Mouse (Mus musculus): Measurements from ENCODE around the gene Zbp1.

Zbp1 gene

DNA sequence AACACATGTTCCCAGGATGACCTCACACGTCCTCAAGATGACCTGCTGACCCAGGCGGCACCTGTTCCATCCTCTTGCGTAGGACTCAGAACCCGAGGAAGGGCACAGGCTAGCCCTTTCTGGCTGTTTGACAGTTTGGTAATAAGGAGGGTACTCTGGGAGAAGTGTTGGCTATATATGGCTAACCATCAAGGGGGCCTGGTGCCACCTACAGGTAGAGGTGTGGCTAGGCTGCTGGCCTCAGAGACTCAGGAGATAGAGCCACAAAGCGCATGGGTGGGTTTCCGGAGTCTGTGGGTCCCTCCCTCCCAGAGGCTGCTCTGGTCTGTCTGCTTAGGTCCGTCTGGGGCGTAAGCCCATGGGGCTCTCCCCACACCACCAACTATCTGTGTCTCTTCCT is 28.0 kb upstream of the Zbp1 start:
- no peak for DNase-seq

- no peak for DNase-seq
Observed at GRCm38 (mm10) chr2:173245258-173245657, 26.5 kb upstream of the Zbp1 start.

- no peak for DNase-seq
Observed at GRCm38 (mm10) chr2:173244108-173244507, 25.4 kb upstream of the Zbp1 start.

DNA sequence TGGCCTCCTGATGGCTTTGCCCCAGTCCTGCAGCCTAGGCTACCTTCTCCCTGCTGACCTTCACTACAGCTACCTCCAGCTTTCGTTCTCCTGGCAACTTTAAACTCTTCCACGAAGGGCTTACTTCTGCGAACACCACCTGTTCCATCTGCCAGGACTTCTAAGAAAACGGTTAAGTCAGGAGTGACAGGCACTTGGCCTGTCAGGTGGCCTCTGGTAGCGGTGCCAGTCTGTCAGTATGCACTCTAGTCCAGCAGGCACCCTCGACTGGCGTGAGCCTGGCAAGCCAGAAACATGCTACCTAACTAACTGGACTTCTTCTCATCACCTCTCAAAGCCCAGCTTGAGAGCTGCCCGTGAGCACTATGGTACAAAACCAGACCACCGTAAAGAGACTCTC is 24.9 kb upstream of the Zbp1 start:
- no peak for DNase-seq

- DNase-seq = no peak
Observed at GRCm38 (mm10) chr2:173242874-173243273, 24.2 kb upstream of the Zbp1 start.

- no peak for DNase-seq
Observed at GRCm38 (mm10) chr2:173240738-173241137, 22.0 kb upstream of the Zbp1 start.

DNA sequence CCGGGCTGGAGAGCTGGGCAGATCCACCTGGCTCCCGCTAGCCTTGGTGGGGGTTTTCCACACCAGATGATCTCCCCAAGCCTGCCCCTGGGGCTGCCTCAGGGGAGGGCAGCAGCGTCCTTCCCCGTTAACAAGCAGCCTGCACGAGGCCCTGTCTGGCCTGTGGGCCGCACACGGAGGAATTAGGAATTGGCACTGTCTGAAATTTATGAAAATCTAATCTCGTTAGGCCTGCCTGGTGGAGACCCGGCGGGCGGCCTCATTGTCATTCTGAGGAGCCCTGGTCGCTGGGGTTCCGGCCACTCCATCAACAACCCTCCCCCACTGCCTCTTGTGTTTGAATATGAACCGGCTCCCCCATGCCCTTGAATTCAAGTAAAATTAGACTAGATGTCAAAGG is 19.8 kb upstream of the Zbp1 start:
- no peak for DNase-seq

GRCm38 (mm10) chr2:173235435-173236332 is 17.0 kb upstream of the Zbp1 start:
- DNase-seq = no peak

DNA sequence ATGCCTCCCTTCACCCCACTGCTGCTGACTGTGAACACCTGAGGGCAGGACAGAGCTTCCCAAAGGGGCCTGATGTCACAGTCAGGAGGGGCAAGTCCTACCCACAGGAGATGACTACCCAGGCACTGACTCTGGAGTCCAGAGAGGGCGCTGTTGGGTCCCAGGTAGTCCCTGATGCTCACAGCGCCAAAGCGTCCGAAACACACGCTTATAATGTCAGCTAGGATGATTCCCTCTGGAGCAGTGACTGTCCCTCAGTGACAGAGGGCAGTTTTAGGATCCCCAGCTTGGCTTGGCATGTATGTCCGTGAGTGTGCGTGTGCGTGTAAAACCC is 14.0 kb upstream of the Zbp1 start:
- peak; percentile 60 for DNase-seq

DNA sequence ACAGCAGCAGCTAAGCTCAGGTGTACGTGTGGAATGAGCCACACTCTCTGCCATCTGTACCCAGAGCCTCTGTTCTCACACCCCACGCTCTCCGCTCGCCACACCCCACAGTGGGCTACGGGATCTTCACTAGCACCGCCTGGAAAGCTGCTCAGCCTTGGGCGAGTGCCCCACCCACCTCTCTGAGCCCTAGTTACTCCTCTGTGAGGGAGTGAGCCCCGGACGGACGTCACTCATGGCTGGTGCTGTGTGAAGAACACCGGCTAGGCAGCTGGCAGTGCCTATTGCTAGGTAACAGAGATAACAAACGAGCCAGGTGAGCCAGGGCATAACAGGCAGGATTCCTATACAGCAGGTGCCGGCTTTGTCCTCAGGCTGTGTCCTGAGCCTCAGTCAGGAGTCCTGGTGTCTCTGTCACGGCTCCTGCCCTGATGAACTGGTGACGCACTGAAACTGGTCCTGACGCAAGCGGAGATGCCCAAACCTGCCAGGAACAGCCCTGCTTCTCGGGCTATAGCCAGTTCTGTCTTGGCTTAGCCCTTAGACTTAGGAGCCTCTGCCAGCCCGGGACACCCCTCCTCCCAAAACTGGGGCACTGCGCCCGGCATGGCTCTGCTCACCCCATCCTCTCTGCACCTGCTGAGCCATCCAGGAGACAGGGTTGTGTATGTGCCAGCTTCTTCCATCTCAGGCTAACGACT is 13.5 kb upstream of the Zbp1 start:
- DNase-seq = no peak

DNA sequence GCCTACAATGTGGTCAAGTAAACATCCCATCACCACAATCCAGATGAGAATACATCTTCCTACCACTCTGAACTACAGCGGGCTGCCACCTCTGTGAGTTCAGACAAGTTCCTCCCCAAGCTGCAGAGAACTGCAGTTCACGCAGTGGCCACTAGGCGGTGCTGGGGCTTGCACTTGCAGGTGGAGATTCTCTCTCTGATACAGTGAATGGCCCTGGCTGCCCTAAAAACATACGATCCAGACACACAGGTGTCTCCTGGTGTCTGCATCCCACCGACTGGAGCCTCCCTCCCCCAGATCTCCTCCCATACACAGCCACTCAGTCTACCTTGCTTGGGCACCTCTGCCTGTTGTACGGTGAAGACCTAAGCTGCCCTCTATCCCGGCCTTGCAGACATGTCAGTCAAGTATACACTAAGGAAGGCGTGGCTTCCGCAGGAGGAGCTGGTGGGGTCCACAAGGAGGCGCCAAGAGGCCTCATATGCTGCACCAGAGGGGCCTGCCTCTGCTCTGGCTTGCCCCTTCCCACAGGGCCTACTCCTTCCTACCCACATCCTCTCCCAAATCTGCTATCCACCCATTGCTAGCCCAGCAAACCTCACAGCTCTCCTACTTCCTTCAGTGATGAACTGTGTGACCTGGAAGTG is 11.0 kb upstream of the Zbp1 start:
- DNase-seq = peak; percentile 98

GRCm38 (mm10) chr2:173228567-173228966 is 9.8 kb upstream of the Zbp1 start:
- DNase-seq = no peak

DNA sequence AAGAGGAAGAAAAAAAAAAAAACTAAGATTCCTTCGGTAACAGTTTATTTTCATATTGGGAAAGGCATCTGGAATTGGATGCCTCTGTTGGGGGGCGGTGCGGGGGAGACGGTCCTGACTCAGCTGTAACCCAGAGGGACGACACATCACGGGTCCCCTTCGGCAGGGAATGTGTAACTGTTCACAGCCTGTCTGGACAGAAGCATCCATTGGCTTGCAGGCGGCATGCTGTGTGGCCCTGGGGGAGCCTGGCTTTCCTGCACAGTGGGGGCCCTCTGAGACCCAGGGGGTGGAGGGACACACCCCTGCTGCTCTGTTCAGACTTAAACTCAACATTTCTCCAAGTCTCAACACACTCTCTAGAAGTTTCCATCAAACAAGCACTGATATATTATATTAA is 8.1 kb upstream of the Zbp1 start:
- DNase-seq = no peak

DNA sequence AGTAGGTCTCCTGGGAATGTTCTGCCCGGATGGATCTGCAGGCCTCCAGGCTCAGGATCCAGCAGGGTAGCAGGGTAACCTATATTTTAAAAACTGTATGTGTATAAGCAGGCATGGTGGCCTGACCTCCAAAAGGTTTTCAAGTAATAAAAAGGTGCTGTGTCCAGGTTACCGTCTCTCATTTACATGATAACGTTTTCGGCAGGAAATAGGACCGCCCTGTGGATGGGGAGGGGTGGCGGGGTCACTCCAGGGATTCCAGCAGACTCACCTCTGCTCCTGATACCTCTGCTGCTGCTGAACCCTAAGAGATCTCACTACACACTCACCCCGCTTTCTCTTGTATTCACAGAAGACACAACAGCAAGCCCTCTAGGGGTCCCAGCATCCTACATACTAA is 7.2 kb upstream of the Zbp1 start:
- DNase-seq = no peak

DNA sequence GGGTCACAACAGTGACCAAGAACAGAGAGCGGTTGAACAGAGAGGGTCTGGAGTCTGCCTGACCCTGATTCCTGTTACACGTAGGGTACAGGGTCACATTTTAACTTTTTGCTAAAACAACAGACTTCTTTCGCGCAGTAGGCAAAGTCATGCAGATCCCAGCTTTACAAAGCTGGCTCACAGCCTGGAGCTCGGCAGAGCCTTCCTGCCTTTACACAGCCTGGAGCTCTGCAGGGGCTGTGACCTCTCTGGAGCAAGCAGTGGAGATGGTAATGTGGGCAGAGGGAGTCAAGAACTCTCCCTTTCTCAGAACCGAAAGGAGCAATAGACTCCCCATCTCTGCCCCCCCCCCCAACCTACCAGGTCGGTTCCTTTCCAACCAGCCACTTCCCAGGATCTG is 6.1 kb upstream of the Zbp1 start:
- DNase-seq = no peak

DNA sequence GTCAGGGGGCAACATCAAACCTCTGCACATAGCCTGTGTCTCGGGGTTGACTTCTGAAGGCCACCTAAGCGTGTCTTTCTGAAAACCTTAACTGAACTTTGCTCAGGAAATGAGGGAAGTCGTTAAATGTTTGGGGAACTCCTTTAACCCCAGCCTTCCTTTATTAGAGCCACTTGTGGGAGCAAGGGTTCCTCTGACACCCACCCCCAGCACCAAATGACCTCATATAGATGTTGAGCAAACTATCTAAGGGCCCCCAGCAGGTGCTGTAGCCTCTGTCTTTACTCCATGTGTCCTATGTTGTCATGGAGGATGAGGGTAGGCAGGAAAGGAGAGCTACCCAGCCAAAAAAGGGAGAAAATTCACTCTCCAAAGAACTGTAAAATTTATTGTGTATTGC is 5.4 kb upstream of the Zbp1 start:
- DNase-seq = no peak

DNA sequence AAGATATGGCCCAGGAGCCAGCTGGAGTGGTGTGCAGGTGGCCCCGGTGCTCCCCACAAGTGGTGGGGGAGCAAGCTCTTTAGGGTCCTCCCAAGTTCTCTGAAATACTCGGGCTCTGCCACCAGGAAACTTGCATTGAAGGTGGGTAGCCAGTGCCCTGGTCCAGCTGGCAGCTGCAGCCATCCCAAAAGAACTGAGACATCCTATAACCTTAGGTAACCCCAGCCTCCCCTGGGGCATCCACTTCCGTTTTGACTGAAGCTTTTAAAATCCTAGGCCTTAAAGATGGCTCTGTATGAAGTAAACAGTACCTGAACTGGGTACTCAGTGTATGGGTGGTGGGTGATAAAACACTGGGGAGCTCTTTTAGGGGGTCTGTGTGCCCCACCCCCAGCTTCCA is 4.8 kb upstream of the Zbp1 start:
- peak; percentile 35 for DNase-seq

DNA sequence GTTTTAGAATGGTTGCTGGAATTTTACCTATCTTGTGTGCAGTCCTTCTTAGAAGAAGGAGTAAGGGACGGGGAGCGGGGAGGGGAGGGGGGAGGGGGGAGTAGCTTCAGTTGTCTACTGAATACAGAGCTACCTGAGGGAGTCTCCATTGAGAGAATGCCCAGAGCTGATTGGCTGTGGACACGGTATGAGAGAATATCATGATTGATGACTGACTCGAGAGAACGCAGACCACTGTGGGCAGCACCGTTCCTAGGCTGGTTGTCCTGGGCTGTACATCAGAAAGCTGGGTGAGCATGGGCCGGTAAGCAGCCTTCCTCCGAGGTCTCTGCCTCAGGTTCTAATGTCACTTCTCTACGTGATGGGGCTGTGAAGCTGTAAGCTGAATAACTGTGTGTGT is 2.0 kb upstream of the Zbp1 start:
- DNase-seq = peak; percentile 5

DNA sequence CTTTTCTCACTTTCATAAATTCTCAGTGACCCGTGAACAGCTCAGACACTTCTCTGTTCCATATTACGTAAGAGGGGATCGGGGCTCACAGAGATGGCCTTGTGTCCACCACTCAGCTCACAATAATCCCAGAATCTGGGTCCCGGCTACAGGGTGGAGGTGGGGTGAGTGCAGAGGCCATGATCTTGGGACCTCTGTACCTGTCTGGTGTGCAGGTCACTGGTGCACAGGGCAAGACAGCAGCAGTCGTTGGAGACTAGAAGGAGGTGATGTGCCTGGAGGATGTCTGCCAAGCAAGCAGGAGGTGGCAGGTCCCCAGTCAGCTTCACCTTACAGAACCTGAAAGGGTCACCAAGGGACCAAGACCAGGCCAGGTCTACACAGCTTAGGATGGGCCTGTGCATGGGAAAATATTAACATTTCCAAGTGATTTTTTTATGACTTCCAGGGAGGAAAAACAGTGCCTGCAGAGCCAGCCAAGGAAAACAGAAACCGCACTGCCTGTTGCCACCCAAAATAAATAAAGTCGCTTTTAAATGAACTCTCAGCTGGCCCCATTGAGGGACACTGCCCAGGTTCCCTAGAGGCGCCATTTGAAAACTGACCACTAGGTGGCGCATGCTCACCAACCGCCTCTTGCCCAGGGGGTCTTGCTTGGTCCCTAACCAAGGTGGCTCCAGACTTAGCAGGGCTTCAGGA is 682 bp upstream of the Zbp1 start:
- DNase-seq = peak; percentile 74

- DNase-seq = no peak
Observed at GRCm38 (mm10) chr2:173217763-173218258, 912 bp downstream of the Zbp1 start.

DNA sequence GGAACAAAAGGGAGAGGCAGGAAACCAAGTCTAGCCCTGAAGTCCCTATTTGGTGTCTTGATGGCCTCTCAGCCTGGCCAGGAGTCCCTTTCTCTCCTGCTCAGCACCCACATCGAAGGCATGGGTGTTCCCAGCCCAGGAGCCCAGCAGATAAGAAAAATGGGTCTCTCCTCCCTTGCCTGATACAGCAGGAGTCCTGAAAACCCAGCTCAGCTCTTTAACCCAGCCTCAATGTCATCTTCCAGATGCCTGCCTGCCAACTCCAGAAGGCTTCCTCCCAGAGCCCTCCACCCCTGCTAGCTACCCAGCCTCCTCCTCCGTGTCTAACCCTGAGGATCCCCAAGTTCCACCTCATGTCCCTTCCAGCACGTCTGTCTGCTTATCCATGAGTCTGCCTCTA is 1.5 kb downstream of the Zbp1 start:
- peak; percentile 11 for DNase-seq

- peak; percentile 28 for DNase-seq
Observed at GRCm38 (mm10) chr2:173216840-173217239, 1.9 kb downstream of the Zbp1 start.

- no peak for DNase-seq
Observed at GRCm38 (mm10) chr2:173212227-173212626, 6.5 kb downstream of the Zbp1 start.

All from thymus, postnatal 4 days (tissue).